Mouse (Mus musculus) intestine, embryonic 14.5 days (tissue): Measurements from ENCODE around the gene Ptprcap. TPM values are rescaled to one million over a fixed set of nuclear protein-coding genes. Genes with fewer than 3 reads are reported as not detected.

ENCODE experiments used
- ATAC-seq: fragments of 200-750 bp; cut with Nextera tagmentation; replicated peaks from 2 replicates; pipeline ENCODE4 v1.8.0; 2017; ENCODE audit warnings: low read depth, moderate number of reproducible peaks, moderate TSS enrichment, moderate library complexity; ENCODE audit not compliant: low FRiP score, low TSS enrichment
- DNase-seq: peaks from one replicate; pipeline ENCODE4 v3.0.0-alpha.2; 2018; ENCODE audit warnings: low spot score
- H3K27ac ChIP-seq: fragments of 300-500 bp; sonication (generic); 2 replicates; pipeline ENCODE4 v1.5.1; 2014; ENCODE audit warnings: low read depth, mild to moderate bottlenecking, control low read depth
- H3K27me3 ChIP-seq: fragments of 300-500 bp; sonication (generic); replicated peaks from 2 replicates; pipeline ENCODE4 v1.6.1; 2014; ENCODE audit warnings: low read length, control low read depth; ENCODE audit not compliant: control insufficient read depth, insufficient read depth
- H3K36me3 ChIP-seq: fragments of 300-500 bp; sonication (generic); 2 replicates; pipeline ENCODE4 v1.6.1; 2014; ENCODE audit warnings: low read length, control low read depth; ENCODE audit not compliant: control insufficient read depth, insufficient read depth
- H3K4me1 ChIP-seq: fragments of 300-500 bp; sonication (generic); replicated peaks from 2 replicates; pipeline ENCODE4 v1.6.1; 2014; ENCODE audit warnings: low read length, control low read depth, mixed read lengths; ENCODE audit not compliant: control insufficient read depth, insufficient read depth
- H3K4me2 ChIP-seq: fragments of 300-500 bp; sonication (generic); 2 replicates; pipeline ENCODE4 v1.6.1; 2014; ENCODE audit warnings: low read length
- H3K4me3 ChIP-seq: fragments of 300-500 bp; sonication (generic); 2 replicates; pipeline ENCODE4 v1.5.1; 2014; ENCODE audit warnings: low read depth, low read length, control low read depth, mixed read lengths
- H3K9ac ChIP-seq: fragments of 300-500 bp; sonication (generic); 2 replicates; pipeline ENCODE4 v1.6.1; 2014; ENCODE audit warnings: mild to moderate bottlenecking, low read length
- H3K9me3 ChIP-seq: fragments of 300-500 bp; sonication (generic); 2 replicates; pipeline ENCODE4 v1.6.1; 2016; ENCODE audit warnings: low read length, control low read depth; ENCODE audit not compliant: control insufficient read depth
- WGBS: fragments of 180-500 bp; shearing (Covaris S2); extraction: QIAGEN DNeasy Blood & Tissue Kit; methylation state at CpG from one replicate; pipeline ENCODE4 v1.1.7; 2014; 5-methylcytosine and 5-hydroxymethylcytosine counted together
- polyA plus RNA-seq: library from polyadenylated mRNA; unstranded; fragments of >200 nt; fragmentation: Nextera tagmentation; extraction: Ambion mirVana; gene quantifications from 2 replicates; pipeline ENCODE4 v1.2.1, GENCODE M21; 2014

Gene Ptprcap
- polyA plus RNA-seq, 1 experiment from 2014 or later = 3.1 TPM

- DNase-seq = no peak
- Histone ChIP-seq H3K27ac (no peak overlapping the region), H3K9me3 (no peaks in the 10 kb centered on the region), H3K36me3 (no peaks in the 10 kb centered on the region), H3K4me1 (peaks cover 25% of the 10 kb centered on the region), H3K4me2 (no peak overlapping the region), H3K4me3 (no peak overlapping the region), H3K9ac (no peak overlapping the region), H3K27me3 (no peaks in the 10 kb centered on the region)
- 89% methylated on average over 7 of the region's 7 CpGs for WGBS
- ATAC-seq = no peak
These were observed 27.0 kb downstream of the Ptprcap start for GRCm38 (mm10) chr19:4180411-4180810.

DNA sequence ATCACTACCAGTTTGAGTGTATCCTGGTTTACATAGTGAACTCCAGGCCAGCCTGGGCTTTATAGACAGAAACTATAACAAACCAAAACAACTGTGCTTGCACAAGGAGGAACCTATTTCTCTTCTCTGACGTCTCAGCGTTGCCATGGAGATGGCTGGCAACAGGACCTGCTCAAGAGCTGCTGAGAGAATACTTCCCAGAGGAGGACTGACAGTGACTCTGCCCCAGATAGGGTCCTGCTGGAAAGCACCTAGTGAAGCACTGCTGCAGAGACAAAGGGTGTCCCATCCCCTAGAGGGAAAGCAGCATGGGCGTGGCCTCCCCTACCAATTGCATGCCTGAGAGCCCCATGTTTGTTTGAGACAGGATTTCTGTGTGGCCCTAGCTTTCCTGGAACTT, 28.5 kb downstream of the Ptprcap start:
- peak; percentile 65 for DNase-seq

GRCm38 (mm10) chr19:4183689-4184088, 30.3 kb downstream of the Ptprcap start:
- peaks cover 22% of the 10 kb centered on the region for H3K4me1 ChIP-seq
- no peak overlapping the region for H3K9ac ChIP-seq
- H3K4me3 ChIP-seq = no peak overlapping the region
- H3K27ac ChIP-seq = no peak overlapping the region
- no peak overlapping the region for H3K4me2 ChIP-seq
- ATAC-seq (no peak), DNase-seq (no peak)
- H3K27me3 ChIP-seq = no peaks in the 10 kb centered on the region
- H3K9me3 ChIP-seq = no peaks in the 10 kb centered on the region
- no peaks in the 10 kb centered on the region for H3K36me3 ChIP-seq
- 85% methylated on average over 2 of the region's 2 CpGs for WGBS

More for the DNA sequence above, 28.5 kb downstream of the Ptprcap start:
- no peak overlapping the region for H3K4me3 ChIP-seq
- peak; percentile 47; the same call in 1 of the 2 replicates for ATAC-seq
- H3K36me3 ChIP-seq = no peaks in the 10 kb centered on the region
- H3K4me1 ChIP-seq = peaks cover 22% of the 10 kb centered on the region
- no peak overlapping the region for H3K27ac ChIP-seq
- no peaks in the 10 kb centered on the region for H3K27me3 ChIP-seq
- WGBS = 22% methylated on average over 3 of the region's 3 CpGs
- no peak overlapping the region for H3K4me2 ChIP-seq
- H3K9ac ChIP-seq = no peak overlapping the region
- no peaks in the 10 kb centered on the region for H3K9me3 ChIP-seq

DNA sequence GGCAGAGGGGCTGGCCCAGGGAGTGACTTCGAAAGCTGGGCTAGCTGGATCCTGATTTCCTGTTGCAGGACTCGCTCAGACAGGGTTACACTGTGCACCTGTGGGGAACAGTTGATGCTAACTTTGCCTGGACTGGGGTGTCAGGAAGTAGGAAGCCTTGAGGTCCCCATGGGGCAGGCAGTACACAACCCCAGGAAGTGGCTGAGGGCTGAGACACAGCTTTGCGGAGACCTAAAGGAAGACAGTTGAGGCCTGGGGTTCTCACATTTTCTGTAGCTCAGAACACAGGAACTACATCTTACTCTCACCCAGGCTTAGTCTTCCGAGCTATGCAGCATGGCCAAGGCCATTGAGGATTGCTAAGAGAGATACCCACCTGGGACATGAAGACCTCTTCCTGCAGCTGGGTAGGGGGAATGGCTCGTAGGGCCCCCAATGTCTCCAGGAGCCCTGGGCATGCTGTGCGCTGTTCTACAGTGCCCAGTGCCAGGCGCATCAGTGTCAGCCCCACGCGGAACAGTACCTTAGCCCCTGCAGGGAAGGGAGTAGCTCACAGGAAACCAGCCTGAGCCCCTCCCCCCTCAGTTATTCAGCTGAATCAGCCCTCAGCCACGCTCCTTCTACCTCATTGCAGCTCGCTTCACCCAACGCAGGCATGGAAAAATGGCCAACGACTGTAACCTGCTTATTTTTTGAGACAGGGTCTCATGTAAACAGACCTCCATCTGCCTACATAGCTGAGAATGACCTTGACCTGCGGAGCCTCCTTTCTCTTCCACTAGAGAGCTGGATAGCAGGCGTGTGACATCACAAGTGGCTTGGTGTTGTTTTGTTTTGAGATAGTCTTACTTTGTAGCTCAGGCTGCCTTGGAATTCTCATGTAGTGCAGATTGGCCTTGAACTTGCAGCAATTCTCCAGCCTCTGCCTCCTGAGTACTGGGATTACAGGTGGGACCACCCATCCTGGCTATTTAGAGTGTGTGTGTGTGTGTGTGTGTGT, 31.9 kb downstream of the Ptprcap start:
- H3K9me3 ChIP-seq = no peaks in the 10 kb centered on the region
- DNase-seq = no peak

DNA sequence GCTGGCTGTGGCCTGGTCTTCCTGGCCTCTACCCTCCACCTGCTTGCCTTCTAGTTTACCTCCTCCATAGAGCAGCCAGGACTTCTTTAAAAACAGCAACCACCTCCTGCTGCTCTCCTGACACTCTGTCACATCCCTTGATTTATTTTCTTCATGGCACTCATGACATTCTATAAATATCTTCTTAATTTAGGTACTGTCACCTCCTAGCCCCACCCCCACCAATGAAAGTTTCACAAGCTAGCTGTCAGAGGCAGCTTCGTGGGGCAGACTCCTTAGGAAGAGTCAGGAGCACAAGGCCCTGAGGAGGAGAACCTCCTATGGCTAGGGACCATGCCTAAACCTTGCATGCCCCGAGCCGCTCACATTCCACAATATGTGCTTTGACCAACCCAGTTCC, 33.9 kb downstream of the Ptprcap start:
- no peak for DNase-seq
- Histone ChIP-seq H3K27ac (no peak overlapping the region), H3K9ac (no peak overlapping the region), H3K36me3 (no peaks in the 10 kb centered on the region), H3K27me3 (no peaks in the 10 kb centered on the region), H3K4me2 (no peak overlapping the region), H3K4me3 (no peak overlapping the region), H3K4me1 (peaks cover 20% of the 10 kb centered on the region), H3K9me3 (no peaks in the 10 kb centered on the region)
- WGBS = 74% methylated on average over 3 of the region's 3 CpGs
- ATAC-seq = no peak

More for the DNA sequence above, 31.9 kb downstream of the Ptprcap start:
- H3K9ac ChIP-seq = no peak overlapping the region
- 49% methylated on average over 15 of the region's 15 CpGs for WGBS
- H3K36me3 ChIP-seq = no peaks in the 10 kb centered on the region
- H3K4me3 ChIP-seq = no peak overlapping the region
- H3K4me1 ChIP-seq = peaks cover 22% of the 10 kb centered on the region
- ATAC-seq = no peak
- H3K27me3 ChIP-seq = no peaks in the 10 kb centered on the region
- peak overlapping the region; percentile 27; the same call in 1 of the 2 replicates for H3K27ac ChIP-seq
- H3K4me2 ChIP-seq = no peak overlapping the region

DNA sequence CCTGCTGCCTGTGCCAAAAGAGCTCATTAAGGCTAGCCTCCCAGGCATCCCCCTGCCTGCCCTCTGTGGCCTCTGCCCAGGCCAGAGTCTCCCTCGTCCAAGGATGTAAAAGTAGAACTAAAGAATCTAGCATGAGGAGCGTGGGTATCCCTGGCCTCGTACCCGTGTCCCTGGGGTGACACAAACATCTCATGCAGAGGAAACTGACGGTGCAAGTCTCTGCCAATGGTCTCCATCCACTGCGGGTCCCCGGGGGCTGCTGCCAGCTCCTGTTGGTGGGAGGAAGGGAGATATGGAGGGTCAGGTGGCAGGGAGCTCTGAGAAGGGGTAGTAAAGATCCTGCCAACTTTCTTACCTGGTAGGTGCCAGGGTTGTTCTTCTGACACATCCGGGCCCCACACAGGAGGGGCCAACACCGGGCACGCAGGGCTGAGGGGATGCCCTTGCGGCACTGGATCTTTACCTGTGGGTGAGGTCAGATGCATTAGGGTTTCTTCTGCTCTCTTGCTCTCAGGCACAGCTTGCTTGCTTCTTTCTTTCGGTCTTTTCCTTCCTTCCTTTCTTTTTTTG, 35.7 kb downstream of the Ptprcap start:
- DNase-seq = no peak
- ATAC-seq = no peak

GRCm38 (mm10) chr19:4190831-4191334, 37.5 kb downstream of the Ptprcap start, which contains the start of gene Tbc1d10c:
Gene Tbc1d10c, minus strand, starts transcription at chr19:4191284.
- ATAC-seq (no peak), DNase-seq (no peak)
- peak within 1 kb of the TSS; percentile 89 for H3K27ac ChIP-seq
- no peaks in the 10 kb centered on the region for H3K27me3 ChIP-seq
- H3K9ac ChIP-seq = peak within 1 kb of the TSS; percentile 94
- no peaks in the 10 kb centered on the region for H3K9me3 ChIP-seq
- H3K4me3 ChIP-seq = peak within 1 kb of the TSS; percentile 75
- peaks cover 14% of the 10 kb centered on the region for H3K4me1 ChIP-seq
- peak within 1 kb of the TSS; percentile 96 for H3K4me2 ChIP-seq
- peaks cover 29% of the 10 kb centered on the region for H3K36me3 ChIP-seq
- WGBS = 32% methylated on average over 4 of the region's 4 CpGs

More for the DNA sequence above, 35.7 kb downstream of the Ptprcap start:
- H3K27me3 ChIP-seq = no peaks in the 10 kb centered on the region
- WGBS = 90% methylated on average over 12 of the region's 12 CpGs
- no peak overlapping the region for H3K4me3 ChIP-seq
- H3K9ac ChIP-seq = no peak overlapping the region
- peaks cover 12% of the 10 kb centered on the region for H3K36me3 ChIP-seq
- no peak overlapping the region for H3K4me2 ChIP-seq
- no peak overlapping the region for H3K27ac ChIP-seq
- no peaks in the 10 kb centered on the region for H3K9me3 ChIP-seq
- H3K4me1 ChIP-seq = peaks cover 27% of the 10 kb centered on the region

GRCm38 (mm10) chr19:4191528-4192250, 38.3 kb downstream of the Ptprcap start, which contains the start of gene Ppp1ca:
Gene Ppp1ca, plus strand, starts transcription at chr19:4192065.
- Histone ChIP-seq H3K9ac (peak within 1 kb of the TSS; percentile 94), H3K27ac (peak within 1 kb of the TSS; percentile 89), H3K9me3 (no peaks in the 10 kb centered on the region), H3K36me3 (peaks cover 37% of the 10 kb centered on the region), H3K27me3 (no peaks in the 10 kb centered on the region), H3K4me1 (peaks cover 21% of the 10 kb centered on the region), H3K4me3 (peak within 1 kb of the TSS; percentile 75), H3K4me2 (peak within 1 kb of the TSS; percentile 96)
- DNase-seq (peak; percentile 98), ATAC-seq (peak; percentile 95)
- 4% methylated on average over 38 of the region's 47 CpGs for WGBS
